Mouse (Mus musculus) E14TG2a.4 (cell line): ENCODE measurements around the gene Iqschfp.
"Not testable (repeated sequence)": the region's sequence is repeated elsewhere in the genome, so short reads cannot be mapped to it uniquely, and the experiment has no call there.

Experiments
- H3K27me3 ChIP-seq: 2 replicates; pipeline ENCODE4 v1.6.1; 2014; ENCODE audit warnings: low read length, control low read depth; ENCODE audit not compliant: insufficient read depth
- H3K36me3 ChIP-seq: 2 replicates; pipeline ENCODE4 v1.6.1; 2014; ENCODE audit warnings: low read length, control low read depth; ENCODE audit not compliant: insufficient read depth
- H3K4me1 ChIP-seq: replicated peaks from 2 replicates; pipeline ENCODE4 v1.6.1; 2014; ENCODE audit warnings: low read depth, low read length, control low read depth
- H3K4me3 ChIP-seq: replicated peaks from 2 replicates; pipeline ENCODE4 v1.5.1; 2014; ENCODE audit warnings: mild to moderate bottlenecking, low read length
- H3K9me3 ChIP-seq: 2 replicates; pipeline ENCODE4 v1.6.1; 2014; ENCODE audit warnings: low read length, control low read depth
- CTCF ChIP-seq: conservative IDR thresholded peaks from 2 replicates; pipeline ENCODE4 v1.5.1; 2014; ENCODE audit warnings: low read length
- NANOG ChIP-seq: IDR thresholded peaks from 2 replicates; pipeline ENCODE4 v1.6.1; 2014; ENCODE audit warnings: borderline replicate concordance, low read length, mixed read lengths
- POU5F1 ChIP-seq: IDR thresholded peaks from 2 replicates; pipeline ENCODE4 v1.6.1; 2014; ENCODE audit warnings: low read length, borderline replicate concordance

The Iqschfp gene

DNA sequence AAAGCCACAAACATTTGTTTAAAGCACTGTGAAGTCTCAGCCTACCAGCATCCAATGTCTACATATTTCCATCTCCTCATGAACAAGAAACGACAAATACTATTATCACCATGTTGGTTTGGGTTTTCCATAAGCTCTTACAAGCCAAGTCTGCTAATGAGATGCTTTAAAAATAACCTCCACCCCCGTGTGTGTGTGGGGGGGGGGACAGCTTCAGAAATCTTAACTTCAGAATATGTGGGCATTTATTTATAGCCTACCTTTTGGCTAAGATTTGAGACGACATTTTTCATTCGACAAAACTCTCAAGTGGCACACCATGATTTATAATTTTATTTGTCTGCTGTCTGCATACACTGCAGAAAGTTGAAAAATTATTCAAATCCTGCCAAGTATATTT is 185.4 kb downstream of the Iqschfp start:
- Histone ChIP-seq H3K9me3 (no peaks in the 10 kb centered on the region), H3K4me3 (no peak overlapping the region), H3K4me1 (no peaks in the 10 kb centered on the region), H3K36me3 (no peaks in the 10 kb centered on the region), H3K27me3 (no peaks in the 10 kb centered on the region)
- TF ChIP-seq POU5F1, result no peak
- TF ChIP-seq CTCF, result no peak
- no peak for TF ChIP-seq NANOG

DNA sequence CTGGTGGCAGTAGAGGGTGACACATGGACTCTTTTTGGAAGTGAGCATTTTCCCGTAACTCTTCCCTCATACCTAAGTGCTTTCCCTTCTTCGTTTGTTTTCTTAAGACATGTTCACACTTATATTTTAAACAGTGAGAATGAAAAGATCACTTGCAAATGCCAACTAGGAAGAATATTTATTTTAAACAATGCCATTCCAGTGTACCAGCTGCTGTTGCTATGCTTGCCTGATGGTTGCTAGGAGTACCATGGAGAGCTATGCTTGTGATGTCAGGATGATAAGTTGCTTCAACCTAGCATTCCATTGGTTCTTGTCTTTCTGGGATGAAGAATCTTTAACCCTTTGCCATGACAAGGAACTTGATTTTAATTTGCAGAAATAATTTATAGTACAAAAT is 193.0 kb downstream of the Iqschfp start:
- H3K27me3 ChIP-seq, result no peaks in the 10 kb centered on the region
- no peaks in the 10 kb centered on the region for H3K9me3 ChIP-seq
- no peaks in the 10 kb centered on the region for H3K4me1 ChIP-seq
- TF ChIP-seq POU5F1, result no peak
- no peak for TF ChIP-seq CTCF
- no peak for TF ChIP-seq NANOG
- no peak overlapping the region for H3K4me3 ChIP-seq
- no peaks in the 10 kb centered on the region for H3K36me3 ChIP-seq

DNA sequence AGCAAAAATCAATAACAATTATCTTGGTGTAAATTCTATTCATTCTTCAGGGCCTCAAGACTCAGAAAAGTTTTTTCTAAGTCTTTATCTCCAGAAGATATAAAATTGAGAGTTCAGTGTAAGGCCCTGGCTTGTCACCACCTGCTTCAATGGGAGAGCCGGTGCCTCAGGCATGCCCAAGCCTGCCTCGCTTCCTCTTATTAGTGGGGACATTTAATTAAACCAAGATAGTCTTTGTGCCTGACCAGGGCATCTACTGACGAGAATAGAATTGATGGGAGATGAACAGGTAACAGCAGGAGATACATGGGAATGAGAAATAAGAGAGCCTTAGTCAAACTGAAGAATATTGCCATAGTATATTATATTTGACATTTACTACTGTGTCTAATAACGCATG is 200.1 kb downstream of the Iqschfp start:
- Histone ChIP-seq H3K4me3 (no peak overlapping the region), H3K36me3 (no peaks in the 10 kb centered on the region), H3K4me1 (no peaks in the 10 kb centered on the region), H3K9me3 (no peaks in the 10 kb centered on the region), H3K27me3 (no peaks in the 10 kb centered on the region)
- TF ChIP-seq POU5F1, result no peak
- no peak for TF ChIP-seq NANOG
- TF ChIP-seq CTCF, result no peak

DNA sequence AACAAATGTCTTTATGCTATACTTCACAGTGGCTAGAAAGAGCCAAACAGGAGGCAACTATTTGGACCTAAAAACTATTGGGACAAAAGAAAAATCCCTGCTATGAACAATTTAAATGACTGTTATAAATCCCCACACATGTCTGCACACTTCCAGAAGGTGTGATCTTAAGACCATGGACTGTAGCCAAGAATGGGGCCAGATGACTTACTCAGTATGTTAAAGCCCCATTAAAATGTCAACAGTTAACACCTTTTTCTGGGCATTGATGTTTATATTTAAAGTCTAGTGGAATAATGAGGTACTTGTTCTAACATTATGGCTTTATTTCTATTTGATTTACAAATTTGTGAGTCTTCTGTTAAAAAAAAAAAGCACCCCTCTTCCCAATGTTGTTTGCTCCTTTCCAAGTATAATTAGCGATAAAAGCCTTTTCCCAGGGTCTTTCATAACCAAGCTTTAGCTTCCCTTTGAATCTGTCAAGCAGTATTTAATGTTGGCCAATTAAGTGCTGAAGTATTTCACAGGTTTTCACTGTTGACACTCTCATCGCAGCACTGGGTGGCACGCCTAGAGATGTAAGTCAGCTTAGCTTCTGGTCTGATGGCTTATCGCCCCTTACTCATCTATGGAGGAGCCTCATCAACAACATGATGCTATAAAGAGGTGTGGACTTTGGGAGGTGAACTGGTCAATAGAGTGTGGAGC is 204.8 kb downstream of the Iqschfp start:
- Histone ChIP-seq H3K36me3 (no peaks in the 10 kb centered on the region), H3K9me3 (no peaks in the 10 kb centered on the region), H3K27me3 (no peaks in the 10 kb centered on the region), H3K4me3 (no peak overlapping the region), H3K4me1 (no peaks in the 10 kb centered on the region)
- TF ChIP-seq CTCF, result no peak
- TF ChIP-seq POU5F1, result no peak
- TF ChIP-seq NANOG, result no peak

DNA sequence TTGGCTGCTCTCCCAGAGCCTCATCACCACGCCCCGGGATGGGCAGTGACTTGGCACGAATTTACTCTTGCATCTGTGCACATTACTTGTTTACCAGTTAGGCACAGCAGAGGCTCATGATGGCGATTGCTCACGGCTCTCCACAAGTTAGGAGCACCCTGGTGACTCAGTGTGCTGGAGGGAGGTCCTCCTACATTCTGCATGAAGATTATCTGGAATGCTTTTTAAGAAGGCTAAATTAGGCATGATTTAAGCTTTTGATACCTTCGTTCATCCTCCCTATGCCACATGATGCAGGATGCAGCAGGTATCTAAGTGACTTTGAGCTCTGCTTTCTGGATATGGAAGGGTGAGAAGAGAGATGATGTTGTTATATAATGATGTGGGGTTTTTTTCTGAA is 207.5 kb downstream of the Iqschfp start:
- not testable (repeated sequence) for H3K36me3 ChIP-seq, H3K4me1 ChIP-seq, H3K9me3 ChIP-seq

DNA sequence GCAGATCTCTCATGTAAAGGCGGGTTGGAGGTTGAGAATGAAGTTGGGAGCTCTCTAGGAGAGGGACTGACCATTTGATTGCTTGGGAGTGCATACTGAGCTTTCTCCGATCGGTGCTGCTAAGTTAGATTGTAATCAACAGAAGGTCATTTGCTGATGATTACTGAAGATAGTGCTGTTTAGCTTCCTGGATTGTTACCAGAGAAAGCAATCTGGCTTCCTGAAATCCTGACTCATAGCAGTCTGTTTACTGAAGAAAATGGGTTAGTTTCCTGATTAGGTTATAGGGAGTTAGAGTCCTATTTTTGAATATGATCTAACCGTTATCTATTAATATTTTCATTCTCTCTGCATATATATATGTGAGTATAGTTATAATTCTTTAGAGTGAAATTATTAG is 209.3 kb downstream of the Iqschfp start:
- no peak overlapping the region for H3K4me3 ChIP-seq
- no peaks in the 10 kb centered on the region for H3K4me1 ChIP-seq
- TF ChIP-seq POU5F1, result no peak
- no peak for TF ChIP-seq CTCF
- no peak for TF ChIP-seq NANOG
- no peaks in the 10 kb centered on the region for H3K9me3 ChIP-seq
- no peaks in the 10 kb centered on the region for H3K27me3 ChIP-seq
- H3K36me3 ChIP-seq, result no peaks in the 10 kb centered on the region

More for the DNA sequence above, 207.5 kb downstream of the Iqschfp start:
- not testable (repeated sequence) for H3K27me3 ChIP-seq, H3K4me3 ChIP-seq

DNA sequence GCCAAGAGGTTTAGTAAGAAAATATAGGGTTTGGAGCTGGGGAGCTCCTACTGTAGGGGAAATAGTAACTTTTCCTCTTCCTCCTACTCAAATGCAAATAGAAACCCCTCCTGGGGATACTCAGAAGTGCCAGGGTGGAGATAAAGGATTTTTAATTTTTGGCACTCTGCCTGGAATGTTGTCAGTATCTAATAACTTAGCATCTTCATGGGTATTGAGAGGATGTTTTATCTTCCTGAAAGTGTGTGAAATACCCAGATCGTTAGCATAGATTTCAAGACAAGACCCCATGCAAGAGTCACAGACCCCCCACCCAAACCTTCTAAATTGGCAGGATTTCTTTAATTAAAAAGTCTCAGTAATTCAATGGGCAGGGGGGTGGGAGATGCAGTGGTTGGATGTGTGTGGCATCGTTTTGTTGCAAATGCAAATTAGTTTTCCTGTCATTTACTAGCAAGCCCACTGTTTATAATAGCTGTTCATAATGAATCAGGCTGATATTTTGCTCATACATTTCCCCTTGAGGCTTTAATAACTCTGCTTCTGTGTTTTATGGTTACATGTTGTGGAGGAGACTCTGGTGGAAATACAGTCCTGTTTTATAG is 213.2 kb downstream of the Iqschfp start:
- H3K4me1 ChIP-seq, result no peaks in the 10 kb centered on the region
- no peak overlapping the region for H3K4me3 ChIP-seq
- H3K27me3 ChIP-seq, result no peaks in the 10 kb centered on the region
- peaks cover 4% of the 10 kb centered on the region; the same call in 1 of the 2 replicates for H3K9me3 ChIP-seq
- no peak for TF ChIP-seq CTCF
- TF ChIP-seq POU5F1, result no peak
- no peak for TF ChIP-seq NANOG
- H3K36me3 ChIP-seq, result no peaks in the 10 kb centered on the region

DNA sequence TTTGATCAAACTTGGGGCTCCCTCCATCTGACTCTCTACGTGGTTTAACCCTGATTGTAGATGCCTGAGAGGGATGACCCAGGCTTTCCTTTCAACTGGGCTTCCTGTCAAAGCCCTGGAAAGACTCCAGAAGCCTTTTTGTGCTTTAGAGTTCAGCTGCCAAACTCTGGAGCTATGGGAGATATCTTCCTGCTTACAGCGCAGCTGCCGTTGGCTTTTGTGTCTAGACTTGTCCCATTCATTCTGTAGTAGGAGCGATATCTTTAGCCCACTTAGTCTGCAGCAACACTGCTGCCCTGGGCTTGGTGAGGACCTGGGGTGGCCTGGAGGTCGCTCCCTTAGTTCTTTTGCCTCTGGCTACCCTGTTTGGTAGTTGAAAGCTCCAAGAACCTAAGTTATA is 229.3 kb downstream of the Iqschfp start:
- no peaks in the 10 kb centered on the region for H3K36me3 ChIP-seq
- H3K4me1 ChIP-seq, result no peaks in the 10 kb centered on the region
- H3K4me3 ChIP-seq, result no peak overlapping the region
- no peak for TF ChIP-seq CTCF
- no peak for TF ChIP-seq NANOG
- no peak for TF ChIP-seq POU5F1
- no peaks in the 10 kb centered on the region for H3K9me3 ChIP-seq
- H3K27me3 ChIP-seq, result no peaks in the 10 kb centered on the region

DNA sequence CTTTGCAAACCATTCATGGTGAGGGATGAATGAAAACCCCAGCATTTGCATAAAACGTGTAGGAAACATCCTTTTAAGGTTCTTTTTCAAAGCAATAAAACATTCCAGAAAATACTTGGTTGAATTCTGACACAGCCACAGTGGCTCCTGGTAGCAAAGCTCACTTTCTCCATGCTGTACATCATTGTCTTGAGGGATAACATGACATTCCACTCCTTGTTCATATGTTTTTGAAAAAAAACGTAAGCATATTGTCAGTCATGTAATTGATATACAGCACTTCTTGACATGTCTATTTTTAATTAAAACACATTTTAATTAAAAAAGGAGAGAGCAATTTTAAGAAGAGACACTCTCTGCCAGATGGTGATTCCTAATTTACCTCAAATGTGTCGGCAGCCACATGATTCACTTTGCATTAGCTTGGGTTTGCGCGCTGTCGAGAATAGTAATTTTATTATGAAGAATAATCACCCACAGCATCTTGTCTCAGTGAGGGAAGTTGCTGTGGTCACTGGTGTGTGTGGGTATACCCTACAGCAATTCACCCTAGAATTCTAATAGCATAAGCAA is 234.3 kb downstream of the Iqschfp start:
- H3K36me3 ChIP-seq, result no peaks in the 10 kb centered on the region

More for the DNA sequence above, 234.3 kb downstream of the Iqschfp start:
- H3K27me3 ChIP-seq, result no peaks in the 10 kb centered on the region
- TF ChIP-seq CTCF (no peak), NANOG (no peak), POU5F1 (no peak)
- peaks cover 4% of the 10 kb centered on the region; the same call in 1 of the 2 replicates for H3K9me3 ChIP-seq
- H3K4me3 ChIP-seq, result no peak overlapping the region
- no peaks in the 10 kb centered on the region for H3K4me1 ChIP-seq
